Mouse (Mus musculus): ENCODE measurements around the gene Anpep. TPM values are rescaled to one million over a fixed set of nuclear protein-coding genes. Genes with fewer than 3 reads are reported as not detected.

Anpep gene
- total RNA-seq, 2 experiments from 2014 or later: not detected

GRCm38 (mm10) chr7:79868475-79868874, 7.6 kb upstream of the Anpep start:
- ATAC-seq (replicated peaks; ENCODE audit: low FRiP score, poor library complexity, severe bottlenecking): no peak

DNA sequence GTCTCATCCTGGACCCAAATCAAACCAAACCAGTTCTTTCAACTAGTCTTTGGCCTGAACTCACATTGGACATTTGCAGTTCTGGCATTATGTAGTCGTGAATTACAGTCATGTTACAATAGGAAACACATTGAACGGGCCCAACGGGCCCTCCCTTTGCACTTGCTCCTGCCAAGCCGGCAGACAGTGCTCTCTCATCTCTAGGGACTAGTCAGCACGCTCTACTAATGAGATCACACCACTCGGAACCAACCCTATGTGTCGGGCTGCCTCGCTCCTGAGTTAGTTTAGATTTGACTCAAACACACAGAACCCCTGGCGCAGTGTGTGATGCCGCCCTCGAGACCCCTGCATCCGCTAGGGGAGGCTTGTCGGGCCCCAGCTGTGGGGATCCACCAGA, 7.0 kb upstream of the Anpep start:
- no peak for ATAC-seq (replicated peaks; ENCODE audit: low FRiP score, poor library complexity, severe bottlenecking)

DNA sequence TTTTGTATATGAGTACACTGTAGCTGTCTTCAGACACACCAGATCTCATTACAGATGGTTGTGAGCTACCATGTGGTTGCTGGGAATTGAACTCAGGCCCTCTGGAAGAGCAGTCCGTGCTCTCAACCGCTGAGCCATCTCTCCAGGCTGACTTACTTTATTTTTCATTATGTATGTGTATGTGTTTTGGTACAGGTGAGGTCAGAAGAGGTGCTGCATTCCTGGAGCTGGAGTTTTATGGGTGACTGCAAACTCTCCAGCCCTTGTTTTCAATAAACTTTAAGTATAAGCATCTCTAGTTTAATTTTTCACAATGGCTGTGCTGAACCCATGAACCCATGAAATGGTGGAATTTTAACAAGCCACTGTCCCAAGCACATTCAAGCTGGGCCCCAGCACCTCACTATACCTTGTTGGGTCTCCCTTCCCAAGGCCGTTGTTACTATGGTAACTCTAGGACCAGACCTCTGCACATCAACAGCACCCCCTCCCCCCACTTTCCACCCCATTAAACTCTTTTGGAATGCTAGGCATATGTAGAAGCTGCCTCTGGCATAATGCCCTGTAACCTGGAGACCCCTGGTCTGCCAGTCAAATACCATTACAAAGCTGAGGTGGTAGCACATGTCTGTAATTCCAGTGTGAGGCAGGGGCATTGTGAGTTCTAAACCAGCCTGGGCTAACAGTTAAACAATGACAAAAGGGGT, 5.6 kb upstream of the Anpep start:
- no peak for ATAC-seq (replicated peaks; ENCODE audit: low FRiP score, poor library complexity, severe bottlenecking)

- ATAC-seq (replicated peaks; ENCODE audit: low FRiP score, poor library complexity, severe bottlenecking): no peak; the same call in 1 of the 2 replicates
These were observed 935 bp upstream of the Anpep start for GRCm38 (mm10) chr7:79861794-79862193.

- ATAC-seq (replicated peaks; ENCODE audit: low FRiP score, poor library complexity, severe bottlenecking): no peak
These were observed 1.8 kb downstream of the Anpep start for GRCm38 (mm10) chr7:79858956-79859630.

GRCm38 (mm10) chr7:79858202-79858934, 2.5 kb downstream of the Anpep start:
- ATAC-seq (replicated peaks; ENCODE audit: low FRiP score, poor library complexity, severe bottlenecking): no peak

DNA sequence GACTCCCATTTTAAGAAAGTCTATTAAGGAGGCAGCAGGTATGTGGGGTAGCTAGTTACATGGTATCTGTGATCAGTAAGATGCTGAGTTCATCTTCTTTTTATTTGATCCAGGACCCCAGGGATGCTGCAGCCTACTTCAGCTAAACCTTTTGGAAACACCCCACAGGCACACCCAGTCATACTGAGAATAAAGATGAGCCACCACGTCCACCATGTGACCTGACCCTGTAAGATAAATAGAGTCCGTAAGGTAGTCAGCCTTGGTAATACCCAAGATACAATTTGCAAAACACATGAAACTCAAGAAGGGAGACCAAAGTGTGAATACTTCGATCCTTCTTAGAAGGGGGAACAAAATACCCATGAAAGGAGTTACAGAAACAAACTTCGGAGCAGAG, 4.6 kb downstream of the Anpep start:
- no peak for ATAC-seq (replicated peaks; ENCODE audit: low FRiP score, poor library complexity, severe bottlenecking)

GRCm38 (mm10) chr7:79847456-79848451, 13.1 kb downstream of the Anpep start:
- no peak for ATAC-seq (replicated peaks; ENCODE audit: low FRiP score, poor library complexity, severe bottlenecking)

GRCm38 (mm10) chr7:79846342-79846741, 14.5 kb downstream of the Anpep start:
- no peak for ATAC-seq (replicated peaks; ENCODE audit: low FRiP score, poor library complexity, severe bottlenecking)

- ATAC-seq (replicated peaks; ENCODE audit: low FRiP score, poor library complexity, severe bottlenecking): no peak
These were observed 16.6 kb downstream of the Anpep start for GRCm38 (mm10) chr7:79844090-79844802.

GRCm38 (mm10) chr7:79842163-79842562, 18.7 kb downstream of the Anpep start:
- ATAC-seq (replicated peaks; ENCODE audit: low FRiP score, poor library complexity, severe bottlenecking): no peak

DNA sequence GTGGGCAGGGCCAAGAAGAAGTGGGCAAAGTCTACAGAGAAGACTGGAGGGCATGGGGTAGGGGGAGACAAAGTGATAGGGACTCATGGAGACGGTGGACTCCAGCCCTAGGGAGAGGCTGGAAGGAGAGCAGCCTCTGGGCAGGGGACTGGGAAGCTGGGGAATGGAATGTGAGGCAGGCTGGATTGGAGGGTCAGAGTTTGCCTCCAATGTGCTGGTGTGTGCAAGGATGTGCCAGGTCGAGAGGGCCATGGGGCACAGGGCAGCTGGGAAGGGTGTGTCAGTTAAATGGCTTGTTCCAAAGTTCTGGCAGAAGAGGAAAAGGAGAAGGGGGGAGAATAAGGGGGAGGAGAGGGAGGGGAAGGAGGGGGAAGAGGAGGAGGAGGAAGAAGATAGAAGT, 23.6 kb downstream of the Anpep start:
- ATAC-seq (replicated peaks; ENCODE audit: low FRiP score, poor library complexity, severe bottlenecking): no peak

- ATAC-seq (replicated peaks; ENCODE audit: low FRiP score, poor library complexity, severe bottlenecking): no peak
These were observed 25.7 kb downstream of the Anpep start for GRCm38 (mm10) chr7:79835196-79835595.

DNA sequence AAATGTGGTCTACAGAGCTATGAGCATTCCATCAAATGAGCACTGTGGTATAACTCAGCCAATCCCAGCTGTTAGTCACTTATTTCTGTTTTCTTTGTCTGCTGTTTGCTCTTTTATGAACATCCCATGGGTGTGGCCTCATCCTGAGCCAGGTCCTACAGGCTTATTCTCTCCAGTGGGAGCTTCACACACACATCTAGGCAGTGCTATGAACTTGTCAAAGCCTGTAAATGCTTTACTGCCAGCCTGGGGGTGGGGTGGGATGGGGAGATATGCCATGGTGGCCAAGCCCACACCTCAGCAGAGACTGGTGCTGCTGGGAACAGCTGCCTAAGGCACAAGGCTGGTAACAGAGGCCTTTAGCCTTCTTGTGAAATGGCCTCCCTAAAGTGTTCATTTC, 27.9 kb downstream of the Anpep start:
- no peak for ATAC-seq (replicated peaks; ENCODE audit: low FRiP score, poor library complexity, severe bottlenecking)

DNA sequence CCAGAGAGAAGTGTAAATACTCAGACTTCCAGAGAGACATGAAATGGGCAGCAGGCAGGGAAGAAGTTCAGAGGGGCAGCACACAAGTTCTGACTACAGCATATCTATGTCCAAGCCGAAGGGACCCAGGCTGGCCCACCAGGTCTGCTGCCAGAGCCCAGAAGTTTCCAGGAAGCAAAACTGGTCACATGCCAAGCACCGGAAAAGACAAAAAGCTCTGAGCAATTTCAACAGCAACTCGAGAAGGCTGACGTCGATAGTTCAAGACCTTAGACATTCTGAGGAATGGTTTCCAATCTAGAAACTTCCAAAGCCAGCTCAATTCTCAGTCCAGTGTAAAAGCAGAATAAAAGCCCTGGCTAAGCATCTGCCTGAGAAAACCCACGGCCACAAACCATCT, 29.3 kb downstream of the Anpep start:
- no peak for ATAC-seq (replicated peaks; ENCODE audit: low FRiP score, poor library complexity, severe bottlenecking)

DNA sequence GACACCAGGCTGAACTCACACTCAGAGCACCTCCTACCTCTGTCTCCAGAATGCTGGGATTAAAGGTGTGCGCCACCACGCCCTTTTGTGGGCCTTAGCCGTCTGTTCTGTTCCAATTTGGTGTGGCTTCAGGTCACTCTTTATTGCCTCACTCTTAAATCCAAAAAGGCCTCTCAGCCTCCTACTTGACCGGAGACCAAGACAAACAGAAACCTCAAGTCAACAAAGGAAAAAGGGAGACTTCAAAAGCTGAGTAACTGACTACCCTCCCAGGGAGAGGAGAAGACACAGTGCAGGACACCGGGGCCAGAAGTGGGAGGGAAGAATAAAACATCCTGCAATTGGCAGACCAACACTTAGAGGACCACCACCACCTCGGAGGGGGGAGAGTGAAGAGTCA, 29.7 kb downstream of the Anpep start:
- no peak for ATAC-seq (replicated peaks; ENCODE audit: low FRiP score, poor library complexity, severe bottlenecking)

DNA sequence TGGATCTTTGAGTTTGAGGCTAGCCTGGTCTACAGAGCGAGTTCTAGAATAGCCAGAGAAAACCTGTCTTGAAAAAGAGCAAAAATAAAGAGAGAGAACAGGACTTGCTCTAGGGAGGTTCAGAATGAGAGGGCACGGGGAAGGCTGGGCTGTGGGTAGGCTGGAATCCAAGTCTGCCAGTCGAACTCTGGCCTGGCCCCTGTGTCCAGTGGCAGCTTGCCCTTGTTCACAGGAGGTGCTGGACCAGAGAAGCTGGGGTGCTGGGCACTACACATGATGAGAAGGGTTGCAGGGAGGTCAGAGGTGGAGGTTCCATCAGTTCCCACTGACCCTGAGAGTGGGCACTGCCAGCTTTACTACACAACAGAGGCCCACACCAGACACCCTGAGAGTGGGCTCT, 32.5 kb downstream of the Anpep start:
- no peak for ATAC-seq (replicated peaks; ENCODE audit: low FRiP score, poor library complexity, severe bottlenecking)

GRCm38 (mm10) chr7:79822092-79822695, 38.7 kb downstream of the Anpep start:
- ATAC-seq (replicated peaks; ENCODE audit: low FRiP score, poor library complexity, severe bottlenecking): no peak

- ATAC-seq (replicated peaks; ENCODE audit: low FRiP score, poor library complexity, severe bottlenecking): no peak
These were observed 40.9 kb downstream of the Anpep start for GRCm38 (mm10) chr7:79819996-79820395.

All from erythroid progenitor cell, adult 5-6 weeks (primary cell).